Mouse (Mus musculus): ENCODE results near the gene Adcy6. TPM values are rescaled to one million over a fixed set of nuclear protein-coding genes. Genes with fewer than 3 reads are reported as not detected.

The Adcy6 gene
- polyA plus RNA-seq, 1 experiment = 17.3 TPM

DNA sequence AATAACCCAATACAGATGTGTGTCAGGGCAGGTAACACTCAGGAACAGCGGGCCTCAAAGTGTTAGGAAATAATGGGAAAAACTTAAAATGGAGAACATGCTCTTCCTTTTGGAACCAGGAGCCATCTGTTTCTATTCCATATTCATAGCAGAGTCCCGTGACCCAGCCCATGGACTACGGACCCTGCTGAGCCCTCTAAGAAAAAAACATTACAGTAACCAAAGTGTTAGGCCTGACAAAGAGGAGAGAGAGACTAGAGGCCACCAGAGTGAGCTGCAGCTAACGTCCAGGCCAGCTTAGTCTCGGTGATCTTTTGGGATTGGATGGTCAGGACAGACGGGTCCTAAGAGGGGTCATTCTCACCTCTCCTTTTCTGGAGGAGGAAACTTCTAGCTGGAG lies 5.1 kb upstream of the Adcy6 start:
- no peak for TF ChIP-seq GATA1 (IDR thresholded peaks at IDR 0.05; ENCODE audit: low read length)

- TF ChIP-seq GATA1 (IDR thresholded peaks at IDR 0.05; ENCODE audit: low read length) = no peak
Observed at GRCm38 (mm10) chr15:98614551-98614950, 4.7 kb upstream of the Adcy6 start.

DNA sequence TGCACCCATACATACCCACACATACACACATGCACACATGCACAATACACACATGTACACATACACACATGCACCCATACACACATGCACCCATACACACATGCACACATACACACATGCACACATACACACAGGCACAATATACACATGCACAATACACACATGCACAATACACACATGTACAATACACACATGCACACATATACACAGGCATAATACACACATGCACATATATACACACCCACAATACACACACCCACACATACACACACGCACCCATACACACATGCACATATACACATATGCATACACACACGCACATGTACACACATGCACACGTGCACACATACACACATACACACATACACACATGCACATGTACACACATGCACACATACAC lies 2.4 kb upstream of the Adcy6 start:
- no peak for TF ChIP-seq GATA1 (IDR thresholded peaks at IDR 0.05; ENCODE audit: low read length)

- TF ChIP-seq GATA1 (IDR thresholded peaks at IDR 0.05; ENCODE audit: low read length) = no peak
Observed at GRCm38 (mm10) chr15:98610131-98610633, 306 bp upstream of the Adcy6 start.

DNA sequence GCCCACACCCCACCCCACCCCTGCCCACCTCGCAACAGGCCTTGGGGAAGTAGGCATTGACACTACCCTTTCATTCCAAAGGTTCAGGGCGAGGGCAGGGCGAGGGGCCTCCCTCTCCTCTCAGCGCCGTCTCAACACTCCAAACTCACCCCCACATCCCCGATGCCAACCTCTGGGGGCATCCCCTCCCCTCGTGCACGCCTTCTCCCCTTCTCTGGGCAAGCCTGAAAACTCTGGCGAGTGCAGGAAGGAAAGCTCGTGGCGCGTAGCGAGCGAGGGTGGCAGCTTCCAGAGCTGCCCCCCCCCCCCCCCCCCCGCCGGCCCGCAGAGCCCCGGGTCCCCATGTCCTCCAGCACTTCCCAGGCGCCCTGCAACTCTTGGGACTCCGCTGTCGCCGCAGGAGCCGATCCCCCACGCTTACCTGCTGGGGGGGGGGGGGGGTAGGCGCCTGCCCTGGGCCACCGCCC lies 1.1 kb downstream of the Adcy6 start:
- TF ChIP-seq GATA1 (IDR thresholded peaks at IDR 0.05; ENCODE audit: low read length) = no peak

DNA sequence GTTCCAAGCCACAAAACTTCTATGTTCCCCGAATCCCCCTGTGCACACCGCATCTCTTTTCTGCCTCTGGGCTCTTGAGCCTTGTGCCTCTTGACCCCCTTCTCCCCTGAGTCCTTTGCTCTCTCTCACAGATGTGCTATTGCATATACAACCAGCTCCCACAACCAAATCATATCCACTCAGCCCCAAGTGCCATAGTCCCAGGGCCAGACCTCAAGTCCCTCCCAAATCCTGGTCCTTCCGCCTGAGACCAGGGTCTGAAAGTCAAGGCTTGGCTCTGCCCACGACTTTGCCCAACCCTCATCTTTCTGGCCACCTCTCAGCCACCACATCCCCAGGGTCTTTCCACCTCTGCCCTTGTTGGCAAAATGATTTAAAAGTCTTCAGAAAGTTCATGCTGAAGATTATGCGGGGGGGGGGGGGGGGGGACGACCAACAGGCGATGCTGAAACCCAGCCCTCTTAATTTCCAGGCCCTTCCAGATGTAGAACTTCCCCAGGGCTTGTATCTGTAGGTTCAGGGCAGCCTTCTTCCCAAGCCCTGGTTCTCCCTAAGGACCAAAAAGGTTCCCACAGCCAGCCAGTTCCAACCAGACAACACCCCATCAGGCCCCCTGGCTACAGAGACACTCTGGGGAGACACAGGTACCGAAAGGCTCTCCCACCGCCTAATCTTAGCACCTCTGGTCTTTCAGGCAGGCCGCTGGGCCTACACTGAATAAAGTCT lies 1.7 kb downstream of the Adcy6 start:
- no peak for TF ChIP-seq GATA1 (IDR thresholded peaks at IDR 0.05; ENCODE audit: low read length)

GRCm38 (mm10) chr15:98607557-98607956 lies 2.3 kb downstream of the Adcy6 start:
- TF ChIP-seq GATA1 (IDR thresholded peaks at IDR 0.05; ENCODE audit: low read length) = no peak

- no peak for TF ChIP-seq GATA1 (IDR thresholded peaks at IDR 0.05; ENCODE audit: low read length)
Observed at GRCm38 (mm10) chr15:98606739-98607138, 3.1 kb downstream of the Adcy6 start.

GRCm38 (mm10) chr15:98606051-98606536 lies 3.8 kb downstream of the Adcy6 start:
- peak; percentile 80 for TF ChIP-seq GATA1 (IDR thresholded peaks at IDR 0.05; ENCODE audit: low read length)

GRCm38 (mm10) chr15:98604041-98604575 lies 5.8 kb downstream of the Adcy6 start:
- TF ChIP-seq GATA1 (IDR thresholded peaks at IDR 0.05; ENCODE audit: low read length) = no peak

DNA sequence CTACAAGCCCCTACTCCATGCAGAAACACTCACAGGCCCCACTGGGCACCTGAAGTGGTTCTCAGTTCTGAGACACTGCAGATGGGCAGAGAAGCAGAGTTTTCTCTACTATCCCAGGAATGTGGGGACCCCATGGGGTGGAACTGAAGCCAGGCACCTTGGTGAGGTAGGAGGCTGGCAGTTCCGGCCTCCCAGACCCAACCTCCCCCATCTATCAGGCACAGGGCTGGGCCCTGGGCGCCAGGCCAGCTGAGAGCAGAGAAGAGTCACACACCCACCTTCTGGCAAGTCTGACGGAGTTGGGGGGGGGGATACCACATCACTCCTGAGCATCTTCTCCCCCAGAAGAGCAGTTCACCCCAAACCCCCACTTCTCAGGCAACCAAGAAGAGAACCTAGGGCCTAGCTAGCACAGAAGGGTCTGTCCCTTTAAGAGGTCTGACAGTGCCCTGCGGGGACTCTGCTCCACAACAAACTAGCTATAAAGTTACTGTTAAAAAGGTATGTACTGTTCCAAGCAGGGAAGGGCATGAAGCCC lies 6.9 kb downstream of the Adcy6 start:
- no peak for TF ChIP-seq GATA1 (IDR thresholded peaks at IDR 0.05; ENCODE audit: low read length)

DNA sequence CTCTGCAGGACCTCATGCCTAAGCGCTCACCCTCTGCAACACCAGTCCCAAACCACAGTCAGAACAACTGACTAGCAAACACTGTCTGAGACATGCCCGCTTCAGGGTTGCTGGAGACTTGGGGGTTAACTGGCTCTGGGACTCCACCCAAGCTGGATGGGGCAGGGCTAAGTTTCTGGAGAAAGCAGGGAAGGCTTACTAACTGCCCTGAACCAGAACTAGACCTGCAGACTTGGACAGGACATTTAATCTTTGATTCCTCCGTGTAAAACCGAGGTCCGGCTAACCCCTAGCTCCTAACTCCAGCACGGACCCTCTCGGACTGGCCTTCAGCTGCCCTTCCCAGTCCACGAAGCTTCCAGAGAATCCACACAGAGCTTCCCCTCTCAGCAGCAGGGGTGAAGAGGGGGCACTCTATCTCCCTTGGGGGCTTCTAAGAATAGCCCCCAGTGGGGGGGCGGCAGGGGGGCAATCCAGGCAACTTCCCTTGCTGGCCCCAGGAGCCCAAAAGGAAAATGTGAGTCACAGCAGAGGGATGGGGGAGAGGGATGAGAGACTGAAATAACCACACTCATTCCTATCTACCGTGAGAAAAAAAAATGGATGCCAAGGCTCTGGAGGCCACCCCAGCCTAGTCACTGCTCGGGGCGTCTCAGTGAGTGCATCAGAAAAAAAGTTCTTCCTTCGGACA lies 7.5 kb downstream of the Adcy6 start:
- TF ChIP-seq GATA1 (IDR thresholded peaks at IDR 0.05; ENCODE audit: low read length) = no peak

DNA sequence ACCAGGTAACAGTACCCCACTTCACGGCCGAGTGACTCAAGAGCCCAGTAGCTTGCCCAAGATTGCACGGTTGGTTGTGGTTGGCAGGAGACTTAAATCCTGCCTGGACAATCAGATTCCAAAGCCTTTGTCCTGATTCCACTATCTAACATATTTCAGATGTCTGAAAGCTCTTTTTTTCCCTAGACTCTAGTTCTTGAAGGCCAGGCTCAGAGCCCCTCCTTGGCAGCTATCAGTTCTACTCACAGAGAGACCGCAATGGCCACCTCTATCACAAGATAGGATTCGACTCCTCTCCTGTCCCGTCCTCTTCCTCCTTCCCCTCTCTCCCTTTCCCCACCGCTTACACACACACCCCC lies 8.1 kb downstream of the Adcy6 start:
- TF ChIP-seq GATA1 (IDR thresholded peaks at IDR 0.05; ENCODE audit: low read length) = no peak

GRCm38 (mm10) chr15:98600036-98600709 lies 9.7 kb downstream of the Adcy6 start:
- no peak for TF ChIP-seq GATA1 (IDR thresholded peaks at IDR 0.05; ENCODE audit: low read length)

DNA sequence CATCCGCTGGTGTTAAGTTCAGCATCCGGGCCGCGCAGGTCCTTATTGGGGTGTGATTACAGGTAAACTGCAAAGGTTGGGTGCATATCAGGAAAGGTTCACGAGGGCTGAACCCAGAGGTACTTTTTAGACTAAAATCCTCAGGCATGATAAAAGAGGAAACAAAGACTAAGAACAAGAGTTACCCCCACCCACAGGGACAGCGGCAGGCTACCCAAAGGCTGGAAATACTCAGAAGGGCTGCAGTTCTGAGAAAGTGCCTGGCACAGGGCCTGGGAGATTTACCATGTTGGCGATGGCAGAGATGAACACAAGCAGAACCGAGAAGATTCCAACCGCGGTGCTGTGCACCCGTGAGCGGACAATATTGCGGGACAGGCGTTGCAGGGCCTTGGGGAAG lies 13.3 kb downstream of the Adcy6 start:
- no peak for TF ChIP-seq GATA1 (IDR thresholded peaks at IDR 0.05; ENCODE audit: low read length)

DNA sequence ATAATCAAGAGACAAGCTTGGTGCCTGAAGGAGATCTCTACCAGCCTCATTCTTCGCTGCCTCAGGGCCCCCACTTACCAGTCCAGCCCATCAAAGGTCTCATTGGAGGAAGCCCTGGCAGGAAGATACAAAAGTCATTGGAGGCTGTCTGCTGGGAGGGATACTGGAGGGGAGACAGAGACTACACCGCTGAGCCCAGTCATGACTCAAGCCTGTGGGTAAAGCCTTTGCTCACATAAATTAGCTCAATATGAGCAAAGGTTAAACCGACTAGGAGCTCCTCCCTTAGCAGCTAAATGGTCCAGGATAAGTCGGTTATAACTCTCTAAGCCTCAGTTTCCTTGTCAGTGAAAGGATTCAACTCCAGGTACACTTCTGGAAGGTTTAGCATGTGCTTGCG lies 14.8 kb downstream of the Adcy6 start:
- no peak for TF ChIP-seq GATA1 (IDR thresholded peaks at IDR 0.05; ENCODE audit: low read length)
